Mouse (Mus musculus): ENCODE results near the gene Il18. TPM values are rescaled to one million over a fixed set of nuclear protein-coding genes. Genes with fewer than 3 reads are reported as not detected.
"Not testable (repeated sequence)": the region's sequence is repeated elsewhere in the genome, so short reads cannot be mapped to it uniquely, and the experiment has no call there.

Gene Il18
- total RNA-seq, 2 experiments from 2014 or later: 5.6 to 6.3 TPM

DNA sequence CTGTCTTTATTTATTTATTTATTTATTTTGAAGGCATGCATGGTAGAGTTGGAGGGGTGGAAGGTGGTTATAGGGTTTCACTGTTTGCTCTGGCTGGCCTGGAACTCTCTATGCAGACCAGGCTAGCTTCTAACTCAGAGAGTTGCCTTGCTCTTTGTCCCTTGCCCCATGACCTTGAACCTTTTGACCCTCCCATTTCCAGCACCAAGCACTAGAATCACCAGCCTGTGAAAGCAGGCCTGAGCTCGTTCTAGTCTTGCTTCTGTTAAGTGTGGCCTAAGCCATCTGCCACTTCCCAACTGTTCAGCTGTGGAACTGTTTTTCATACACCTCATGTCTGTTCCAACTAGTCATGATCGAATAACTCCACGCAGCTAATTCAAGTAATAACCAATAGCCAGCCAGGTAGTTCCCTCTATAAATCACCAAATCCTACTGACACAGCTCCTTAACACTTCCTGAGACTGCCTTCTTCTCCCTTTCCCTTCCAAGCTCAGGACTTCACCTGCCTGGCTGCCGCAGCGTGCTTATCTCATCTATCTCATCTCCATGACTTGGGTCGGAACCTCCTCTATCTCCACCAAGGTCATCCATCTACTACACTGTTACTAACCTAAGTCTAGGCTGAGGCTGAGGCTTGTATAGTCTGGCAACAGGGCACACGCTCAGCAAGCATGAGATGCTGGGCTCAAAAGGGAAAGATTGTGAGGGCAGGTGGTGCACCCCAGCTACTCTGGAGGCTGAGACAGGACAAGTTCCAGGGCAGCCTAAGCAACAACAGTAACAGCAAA lies 47.6 kb downstream of the Il18 start:
- no peak for DNase-seq (ENCODE audit: low spot score in 2 of 2)

DNA sequence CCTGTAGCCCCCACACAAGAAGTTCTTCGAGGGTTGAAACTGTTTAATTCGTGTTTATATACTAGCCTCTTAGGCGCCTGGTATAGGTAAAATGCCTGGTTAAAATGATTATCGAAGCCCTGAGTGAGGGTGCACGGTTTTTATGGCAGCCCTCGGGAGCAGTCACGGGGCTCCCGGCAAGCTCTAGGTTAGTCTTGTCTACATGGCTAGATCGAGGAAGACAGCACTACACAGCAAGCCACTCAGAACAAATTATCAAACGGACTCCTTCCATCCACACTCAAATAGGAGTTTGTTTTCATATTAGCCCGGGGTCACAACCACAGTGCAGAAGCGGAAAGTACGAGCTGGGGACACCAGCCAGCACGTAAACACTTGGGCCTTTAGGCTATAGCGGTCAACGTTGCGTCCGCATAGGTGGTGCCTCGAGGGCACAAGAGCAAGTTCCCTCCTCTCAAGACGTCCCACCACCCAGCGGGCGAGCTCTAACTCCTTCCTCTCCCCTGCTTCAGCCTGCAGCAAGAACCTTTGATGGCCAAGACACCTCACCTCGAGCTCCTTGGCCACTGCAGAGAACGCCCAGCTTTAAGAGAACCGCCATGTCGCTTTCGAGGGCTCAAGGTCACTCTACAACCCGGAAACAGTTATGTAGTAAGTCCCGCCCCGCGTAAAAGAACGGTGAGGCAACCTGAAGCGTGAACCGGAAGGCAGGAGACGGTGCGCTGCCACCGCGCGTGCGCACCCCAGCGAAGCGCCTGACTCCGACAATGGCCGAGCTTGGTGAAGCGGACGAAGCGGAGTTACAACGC lies 48.8 kb downstream of the Il18 start, which contains the start of the genes Sdhd and Timm8b:
Gene Sdhd, minus strand, starts transcription at position 624 of the 809 bp plus-strand sequence.
Gene Timm8b, plus strand, starts transcription at position 722 of the 809 bp plus-strand sequence.
- peak; percentile 75 to 83 for DNase-seq (ENCODE audit: low spot score in 2 of 2)

DNA sequence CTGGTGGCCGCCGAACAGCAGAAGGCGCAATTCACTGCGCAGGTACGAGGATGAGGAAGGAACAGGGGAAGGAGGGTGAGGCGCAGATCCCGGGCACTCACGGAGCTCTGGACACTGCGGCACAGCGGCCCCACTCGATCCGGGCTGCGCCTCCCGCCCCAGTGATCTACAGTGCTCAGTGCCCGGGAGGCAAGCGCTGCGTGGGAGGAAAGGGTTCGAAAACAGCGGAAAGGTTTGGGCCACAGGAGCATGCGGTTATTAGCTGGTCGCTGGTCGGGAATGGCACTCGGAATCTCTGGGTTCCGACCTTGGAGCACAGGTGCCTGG lies 49.3 kb downstream of the Il18 start:
- no peak for DNase-seq (ENCODE audit: low spot score in 2 of 2)

DNA sequence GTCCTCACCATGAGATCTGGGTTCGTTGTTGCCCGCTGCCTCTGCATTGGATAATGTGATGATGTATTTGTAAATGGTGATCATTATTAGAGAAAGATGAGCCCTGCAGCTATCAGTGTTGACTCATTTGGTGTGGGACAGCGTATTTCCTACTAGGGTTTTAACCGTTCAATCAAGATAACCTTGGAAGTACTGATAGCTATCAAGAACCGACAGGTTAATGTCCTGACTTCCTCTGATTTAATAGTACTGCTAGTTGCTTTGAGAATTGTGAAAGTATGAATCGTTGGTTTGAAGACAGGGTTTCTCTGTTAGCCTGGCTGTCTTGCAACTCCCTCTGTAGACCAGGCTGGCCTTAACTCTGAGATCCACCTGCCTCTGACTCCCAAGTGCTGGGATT lies 49.7 kb downstream of the Il18 start:
- DNase-seq (ENCODE audit: low spot score in 2 of 2): no peak

DNA sequence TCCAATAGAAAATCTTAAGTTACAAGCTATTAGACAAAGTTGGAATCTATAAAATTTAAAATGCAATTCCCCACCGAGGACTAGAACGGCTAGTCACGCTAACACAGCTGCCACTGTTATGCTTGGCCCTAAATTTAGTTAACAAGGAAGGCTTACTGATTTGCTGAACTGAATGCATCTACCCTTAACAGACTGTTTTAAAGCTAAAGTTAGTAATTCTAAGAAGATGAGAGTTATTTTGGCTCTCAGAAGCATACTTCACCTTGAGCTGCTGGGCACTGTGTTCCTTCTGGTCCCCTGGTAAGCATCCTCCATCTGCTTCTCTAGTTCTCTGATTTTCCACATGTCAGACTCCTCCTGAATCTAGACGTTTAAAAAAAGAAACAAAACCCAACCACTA lies 57.5 kb downstream of the Il18 start:
- no peak for DNase-seq (ENCODE audit: low spot score in 2 of 2)

DNA sequence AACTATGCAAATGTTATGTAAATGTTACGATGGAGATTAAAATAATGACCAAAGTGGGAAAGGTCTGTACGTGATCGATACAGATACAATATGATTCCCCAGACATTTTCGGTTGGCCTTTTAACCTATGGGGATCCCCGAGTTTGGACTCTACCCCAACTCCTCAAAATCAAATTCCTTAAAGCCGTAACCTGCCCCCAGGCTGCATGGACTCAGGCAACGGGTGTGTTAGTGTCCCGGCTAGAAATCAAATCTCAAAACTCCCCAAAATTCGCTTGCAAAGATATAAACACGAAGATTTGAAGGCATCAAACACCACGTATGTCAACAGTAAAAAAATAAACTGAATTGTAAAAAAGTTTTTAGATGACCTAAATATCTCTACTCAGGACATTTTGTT lies 61.5 kb downstream of the Il18 start:
- no peak for DNase-seq (ENCODE audit: low spot score in 2 of 2)

DNA sequence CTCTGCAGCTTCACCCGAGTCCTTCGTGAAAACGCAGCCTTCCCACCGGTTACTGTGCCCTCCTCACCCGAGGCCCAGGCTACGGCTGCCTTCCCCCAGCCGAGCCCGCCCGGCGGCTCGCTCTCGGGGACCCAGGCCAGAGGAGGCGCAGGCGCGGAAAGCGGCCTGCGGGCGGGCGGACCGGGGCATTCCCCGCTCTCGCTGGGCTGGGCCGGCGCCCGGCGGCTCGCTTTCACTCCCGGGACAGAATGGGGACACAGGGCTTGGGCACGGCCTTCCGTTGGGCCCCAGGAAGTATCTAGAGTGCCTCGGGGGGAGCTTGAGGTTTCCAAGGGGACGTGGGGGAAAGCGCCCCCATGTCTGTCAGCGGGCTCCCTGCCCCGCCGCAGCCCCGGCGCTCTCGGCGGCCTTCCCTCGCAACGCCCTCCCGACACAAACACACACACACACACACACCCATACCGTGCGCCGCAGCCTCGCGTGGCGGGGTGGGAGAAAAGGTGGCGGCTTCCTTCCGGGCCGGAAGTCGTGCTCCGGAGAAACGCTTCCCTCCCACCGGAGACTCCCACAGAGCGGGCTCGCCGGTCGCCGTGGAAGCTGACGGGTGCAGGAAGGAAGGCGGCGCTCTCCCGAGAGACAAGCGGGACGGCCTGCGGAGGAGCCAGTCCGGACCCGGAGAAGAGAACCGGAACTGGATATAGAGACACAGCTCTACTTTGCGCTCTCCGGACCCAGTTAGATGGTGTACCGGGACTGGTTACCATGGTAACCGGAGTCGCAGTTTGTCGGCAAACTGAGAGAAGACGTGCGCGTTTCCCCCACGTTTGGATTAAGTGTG lies 62.4 kb downstream of the Il18 start, which contains the start of the genes Pih1d2 and Nkapd1:
Gene Pih1d2, plus strand, starts transcription at position 556 of the 838 bp plus-strand sequence.
Gene Nkapd1, minus strand, starts transcription at position 699 of the 838 bp plus-strand sequence.
- peak; percentile 68 to 81 for DNase-seq (ENCODE audit: low spot score in 2 of 2)

DNA sequence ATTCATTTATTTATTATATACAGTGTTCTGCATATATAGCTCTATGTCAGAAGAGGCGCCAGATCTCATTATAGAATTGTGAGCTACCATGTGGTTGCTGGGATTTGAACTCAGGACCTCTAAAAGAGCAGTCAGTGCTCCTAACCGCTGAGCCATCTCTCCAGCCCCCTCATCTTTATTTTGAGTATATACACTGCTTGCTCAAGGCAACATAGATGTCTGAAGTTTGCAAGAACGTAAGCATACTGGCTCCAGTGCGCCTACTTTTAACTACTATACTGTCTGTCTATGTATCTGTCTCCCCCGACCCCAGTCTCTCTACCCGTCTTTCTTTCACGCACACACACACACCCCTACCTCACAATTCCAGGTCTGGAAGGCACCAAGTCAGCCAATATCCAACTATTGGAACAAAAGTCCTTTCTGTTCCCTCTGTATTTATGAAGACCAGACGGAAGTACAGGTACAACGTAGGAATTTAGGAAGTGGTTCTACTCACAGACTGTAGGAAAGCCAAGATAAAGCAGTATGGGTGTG lies 63.2 kb downstream of the Il18 start:
- DNase-seq (ENCODE audit: low spot score in 2 of 2): no peak

DNA sequence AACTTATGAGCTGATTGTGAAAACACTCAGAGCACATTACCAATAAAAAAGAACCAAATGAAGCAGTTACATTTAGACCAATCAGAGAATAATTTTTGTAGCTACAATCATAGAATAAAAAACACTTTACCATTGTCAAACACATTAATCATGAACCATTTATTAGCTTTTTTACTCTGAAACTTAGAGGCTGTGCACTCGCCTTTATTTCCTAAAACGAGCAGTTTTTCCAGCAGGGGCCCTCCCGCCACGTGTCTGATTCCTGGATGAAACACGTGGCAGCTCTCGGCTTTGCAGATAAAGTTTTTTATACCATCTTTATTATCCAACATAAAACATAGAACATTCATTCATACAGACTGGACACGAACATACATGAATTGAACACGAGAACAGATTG lies 76.3 kb downstream of the Il18 start:
- DNase-seq (ENCODE audit: low spot score in 2 of 2): not testable (repeated sequence)

Other genes starting within 250 kb of the Il18 start
- 1,000 to 10,000 TPM; 1,124 to 1,153 TPM for gene Rpl10-ps3, start 209.9 kb upstream of the Il18 start, total RNA-seq (2021)
- gene Plet1, start 60.3 kb upstream of the Il18 start, total RNA-seq (2021): 1 to 10 TPM in 1 of 2 experiments, under 1 TPM in 1; 0.25 to 3.2 TPM
- gene Pts, start 26.1 kb upstream of the Il18 start, total RNA-seq (2021): 10 to 100 TPM; 71.9 to 77.2 TPM
- 1 to 10 TPM; 2.3 to 4.1 TPM for gene Bco2, start 354 bp downstream of the Il18 start, total RNA-seq (2021)
- not detected for gene Tex12, start 6.5 kb downstream of the Il18 start, total RNA-seq (2021)
- gene Sdhd, start 49.0 kb downstream of the Il18 start, total RNA-seq (2021): 100 to 1,000 TPM; 252 to 272 TPM
- gene Timm8b, start 49.1 kb downstream of the Il18 start, total RNA-seq (2021): 100 to 1,000 TPM; 134 to 149 TPM
- 1 to 10 TPM; 2.9 to 3.7 TPM for gene Pih1d2, start 62.5 kb downstream of the Il18 start, total RNA-seq (2021)
- gene Nkapd1, start 62.6 kb downstream of the Il18 start, total RNA-seq (2021): 10 to 100 TPM; 36.8 to 38.8 TPM
- 100 to 1,000 TPM; 117 to 122 TPM for gene Dlat, start 105.0 kb downstream of the Il18 start, total RNA-seq (2021)
- gene Dixdc1, start 184.7 kb downstream of the Il18 start, total RNA-seq (2021): 10 to 100 TPM; 16.0 to 19.7 TPM
- gene 2310030G06Rik, start 191.7 kb downstream of the Il18 start, total RNA-seq (2021): 10 to 100 TPM; 11.2 to 11.4 TPM
- gene Cryab, start 196.5 kb downstream of the Il18 start, total RNA-seq (2021): 10 to 100 TPM; 47.8 to 84.1 TPM
- 1 to 10 TPM; 4.8 to 7.6 TPM for gene Hspb2, start 197.5 kb downstream of the Il18 start, total RNA-seq (2021)
- gene Fdxacb1, start 213.4 kb downstream of the Il18 start, total RNA-seq (2021): 1 to 10 TPM; 8.2 to 9.7 TPM
- 10 to 100 TPM; 21.4 to 22.5 TPM for gene Alg9, start 220.2 kb downstream of the Il18 start, total RNA-seq (2021)
- gene 1110032A03Rik, start 220.7 kb downstream of the Il18 start, total RNA-seq (2021): 10 to 100 TPM; 35.5 to 36.5 TPM